Mouse (Mus musculus) midbrain, embryonic 14.5 days (tissue): Measurements from ENCODE around the gene Gm20824. TPM values are rescaled to one million over a fixed set of nuclear protein-coding genes. Genes with fewer than 3 reads are reported as not detected.
"Not testable (repeated sequence)": the region's sequence is repeated elsewhere in the genome, so short reads cannot be mapped to it uniquely, and the experiment has no call there.

Experiments
- ATAC-seq: fragments of 200-750 bp; cut with Nextera tagmentation; 2 replicates; pipeline ENCODE4 v1.8.0; 2017; ENCODE audit warnings: moderate number of reproducible peaks, moderate library complexity; ENCODE audit not compliant: low FRiP score, low TSS enrichment
- DNase-seq: peaks from one replicate; pipeline ENCODE4 v3.0.0-alpha.2; 2015
- H3K27ac ChIP-seq: fragments of 300-500 bp; sonication (generic); replicated peaks from 2 replicates; pipeline ENCODE4 v1.5.1; 2014; ENCODE audit warnings: mild to moderate bottlenecking, low read depth, low read length, moderate library complexity
- H3K27me3 ChIP-seq: fragments of 300-500 bp; sonication (generic); 2 replicates; pipeline ENCODE4 v1.6.1; 2014; ENCODE audit warnings: low read length, control low read depth, mixed read lengths; ENCODE audit not compliant: control insufficient read depth, insufficient read depth
- H3K36me3 ChIP-seq: fragments of 300-500 bp; sonication (generic); 2 replicates; pipeline ENCODE4 v1.6.1; 2014; ENCODE audit warnings: low read length, control low read depth; ENCODE audit not compliant: control insufficient read depth, insufficient read depth
- H3K4me1 ChIP-seq: fragments of 300-500 bp; sonication (generic); 2 replicates; pipeline ENCODE4 v1.6.1; 2014; ENCODE audit warnings: mild to moderate bottlenecking, antibody characterized with exemption, low read length, control low read depth; ENCODE audit not compliant: control insufficient read depth, insufficient read depth
- H3K4me2 ChIP-seq: fragments of 300-500 bp; sonication (generic); 2 replicates; pipeline ENCODE4 v1.6.1; 2014; ENCODE audit warnings: mild to moderate bottlenecking, low read length, moderate library complexity
- H3K4me3 ChIP-seq: fragments of 300-500 bp; sonication (generic); replicated peaks from 2 replicates; pipeline ENCODE4 v1.5.1; 2014; ENCODE audit warnings: low read depth, low read length
- H3K9ac ChIP-seq: fragments of 300-500 bp; sonication (generic); replicated peaks from 2 replicates; pipeline ENCODE4 v1.6.1; 2014; ENCODE audit warnings: mild to moderate bottlenecking, low read length, moderate library complexity
- H3K9me3 ChIP-seq: fragments of 300-500 bp; sonication (generic); 2 replicates; pipeline ENCODE4 v1.6.1; 2016; ENCODE audit warnings: low read length, control low read depth, mixed read lengths; ENCODE audit not compliant: control insufficient read depth
- WGBS: fragments of 180-500 bp; shearing (Covaris S2); extraction: QIAGEN DNeasy Blood & Tissue Kit; methylation state at CpG from one replicate; pipeline ENCODE4 v1.1.7; 2014; 5-methylcytosine and 5-hydroxymethylcytosine counted together
- polyA plus RNA-seq: library from polyadenylated mRNA; unstranded; fragments of >200 nt; fragmentation: Nextera tagmentation; extraction: Ambion mirVana; gene quantifications from 2 replicates; pipeline ENCODE4 v1.2.1, GENCODE M21; 2014

The Gm20824 gene
- polyA plus RNA-seq: not detected in 2 replicates

DNA sequence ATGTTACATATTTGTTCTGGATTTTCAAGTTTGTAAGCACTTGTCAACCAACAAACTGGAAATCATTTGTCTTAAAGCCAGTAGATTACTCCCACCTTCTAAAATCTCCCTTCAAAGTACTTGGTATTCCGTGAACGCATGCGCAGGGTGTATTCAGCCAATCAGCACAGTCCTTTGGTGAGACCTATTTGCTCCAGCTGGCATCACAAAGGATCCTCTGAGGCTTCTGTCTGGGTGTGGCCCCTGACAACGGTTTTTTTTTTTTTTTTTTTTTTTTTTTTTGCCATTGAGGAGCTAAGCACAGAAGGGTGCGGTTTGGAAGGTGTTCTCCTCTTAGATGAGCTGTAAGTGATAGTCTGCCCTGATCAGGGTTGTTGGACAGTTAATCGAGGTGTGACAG, at the start of gene Gm20824:
Gene Gm20824 (plus strand): TSS at position 301 of the 400 bp plus-strand sequence.
- not testable (repeated sequence) for H3K27ac ChIP-seq, H3K4me1 ChIP-seq, H3K9me3 ChIP-seq, H3K36me3 ChIP-seq, H3K27me3 ChIP-seq, DNase-seq, ATAC-seq, H3K4me2 ChIP-seq, H3K9ac ChIP-seq, H3K4me3 ChIP-seq
- WGBS: no CpG with 5 or more reads among the region's 6 CpGs

Other genes starting within 250 kb of the Gm20824 start
- gene Gm20825, start 186.4 kb upstream of the Gm20824 start, polyA plus RNA-seq: not detected in 2 replicates